Mouse (Mus musculus): ENCODE measurements around the gene Slc27a3.
"Not testable (repeated sequence)": the region's sequence is repeated elsewhere in the genome, so short reads cannot be mapped to it uniquely, and the experiment has no call there.

The Slc27a3 gene

GRCm38 (mm10) chr3:90388726-90389510 is 820 bp downstream of the Slc27a3 start:
- DNase-seq, result peak; percentile 80

- no peak for DNase-seq
Measured at GRCm38 (mm10) chr3:90388192-90388591, 1.5 kb downstream of the Slc27a3 start.

DNA sequence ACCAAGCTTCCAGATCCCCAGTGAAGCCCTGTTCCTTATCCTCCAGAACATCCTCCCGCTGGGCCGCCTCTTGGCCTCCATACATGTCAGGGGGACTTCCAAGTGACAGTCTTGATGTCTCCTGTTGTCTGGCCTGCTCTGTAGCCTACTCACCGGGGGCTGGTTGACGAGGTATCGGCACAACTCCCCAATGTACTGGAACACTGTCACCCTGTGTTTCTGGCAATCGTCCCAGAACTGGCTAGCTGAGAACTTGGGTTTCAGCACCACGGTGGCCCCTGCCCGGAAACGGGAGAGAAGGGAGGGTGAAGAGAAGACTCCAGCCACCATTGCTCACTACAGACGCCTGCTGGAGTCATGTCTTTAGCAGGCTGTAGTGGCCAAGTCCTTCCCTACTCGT is 2.3 kb downstream of the Slc27a3 start:
- no peak for DNase-seq

- DNase-seq, result no peak
Measured at GRCm38 (mm10) chr3:90386817-90387216, 2.9 kb downstream of the Slc27a3 start.

DNA sequence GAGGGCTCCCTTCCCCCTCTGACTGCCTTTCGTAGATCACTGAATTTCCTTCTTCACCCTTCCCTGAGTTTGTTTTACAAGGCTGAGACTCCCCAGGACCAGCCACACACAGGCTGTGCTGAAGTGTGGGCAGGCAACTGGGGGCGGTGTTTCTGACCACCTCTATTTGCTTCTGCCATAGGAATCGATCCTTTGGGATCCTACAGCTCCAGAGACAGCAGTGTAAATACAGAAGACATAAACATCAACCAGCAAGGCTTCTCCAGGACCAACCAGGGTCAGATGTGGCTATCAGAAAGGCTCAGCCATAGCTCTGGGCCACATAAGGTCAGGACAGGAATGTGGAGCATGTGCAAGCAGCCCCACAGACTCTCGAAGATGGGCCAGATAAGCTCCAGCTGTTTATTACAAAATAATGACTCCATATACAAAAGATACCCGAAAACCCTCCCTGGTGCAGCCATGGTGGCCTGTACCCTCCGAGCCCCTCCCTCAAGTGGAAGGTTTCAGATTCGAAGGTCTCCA is 4.8 kb downstream of the Slc27a3 start:
- no peak for DNase-seq

DNA sequence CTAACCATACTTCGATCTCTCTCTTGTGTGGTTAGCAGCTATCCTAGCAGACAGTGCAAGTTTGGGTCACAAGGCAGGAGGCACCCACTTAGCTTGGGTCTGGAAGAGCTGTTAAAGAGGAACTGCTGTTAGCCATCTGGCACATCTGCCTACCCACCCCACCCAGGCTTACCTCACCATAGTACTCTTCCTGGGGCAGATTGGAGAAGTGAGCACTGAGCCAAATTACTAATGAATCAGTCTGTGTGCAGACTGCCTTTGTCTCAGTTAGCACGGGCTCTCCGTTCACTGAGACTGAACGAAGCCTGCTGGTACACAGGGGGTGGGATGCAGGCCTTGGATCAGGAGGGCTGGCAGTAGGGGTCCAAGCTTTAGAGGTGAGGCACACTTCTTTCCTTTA is 6.0 kb downstream of the Slc27a3 start:
- no peak for DNase-seq

DNA sequence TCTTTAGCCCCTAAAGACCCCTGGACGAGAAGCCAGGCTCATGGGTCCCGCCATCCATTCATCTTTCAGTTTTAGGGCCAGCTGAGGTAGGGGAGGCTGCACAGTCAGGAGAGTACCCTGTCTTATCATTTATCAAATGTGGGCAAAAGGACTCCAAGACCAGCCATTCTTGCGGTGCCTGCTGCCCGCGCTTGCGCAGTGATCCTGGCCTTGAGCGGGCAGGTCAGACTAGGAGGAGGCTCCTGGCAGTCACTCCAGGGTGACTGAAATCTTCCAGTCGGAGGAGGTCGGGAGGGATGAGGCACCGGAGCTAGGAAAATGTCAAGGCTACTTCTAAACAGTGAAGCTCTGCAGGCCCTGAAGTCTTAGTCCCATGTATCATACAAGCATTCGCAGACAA is 8.0 kb downstream of the Slc27a3 start:
- no peak for DNase-seq

GRCm38 (mm10) chr3:90378496-90378895 is 11.2 kb downstream of the Slc27a3 start:
- no peak for DNase-seq

- peak; percentile 61 for DNase-seq
Measured at GRCm38 (mm10) chr3:90376247-90376585, 13.5 kb downstream of the Slc27a3 start.

GRCm38 (mm10) chr3:90375562-90376246 is 14.0 kb downstream of the Slc27a3 start:
- peak; percentile 7 for DNase-seq

GRCm38 (mm10) chr3:90374368-90374767 is 15.4 kb downstream of the Slc27a3 start:
- DNase-seq, result no peak

GRCm38 (mm10) chr3:90373432-90374028 is 16.2 kb downstream of the Slc27a3 start:
- peak; percentile 90 for DNase-seq

DNA sequence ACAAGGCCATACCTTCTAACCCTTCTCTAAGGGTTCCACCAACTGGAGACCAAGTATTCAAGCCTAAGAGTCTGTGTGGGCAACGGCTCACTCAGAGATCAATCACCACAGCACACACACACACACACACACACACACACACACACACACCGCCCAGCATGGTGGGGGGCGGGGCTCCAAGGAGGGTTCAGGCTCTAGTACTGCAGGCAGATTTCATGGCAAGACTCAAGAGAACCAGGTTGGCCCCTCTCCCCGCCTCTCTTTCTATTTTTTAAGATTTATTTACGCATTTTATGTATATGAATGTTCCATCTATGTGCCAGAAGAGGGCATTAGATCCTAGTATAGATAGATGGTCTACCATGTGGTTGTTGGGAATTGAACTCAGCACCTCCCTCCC is 16.9 kb downstream of the Slc27a3 start:
- no peak for DNase-seq

GRCm38 (mm10) chr3:90371857-90372256 is 17.9 kb downstream of the Slc27a3 start:
- DNase-seq, result no peak

GRCm38 (mm10) chr3:90369041-90369440 is 20.7 kb downstream of the Slc27a3 start:
- no peak for DNase-seq

DNA sequence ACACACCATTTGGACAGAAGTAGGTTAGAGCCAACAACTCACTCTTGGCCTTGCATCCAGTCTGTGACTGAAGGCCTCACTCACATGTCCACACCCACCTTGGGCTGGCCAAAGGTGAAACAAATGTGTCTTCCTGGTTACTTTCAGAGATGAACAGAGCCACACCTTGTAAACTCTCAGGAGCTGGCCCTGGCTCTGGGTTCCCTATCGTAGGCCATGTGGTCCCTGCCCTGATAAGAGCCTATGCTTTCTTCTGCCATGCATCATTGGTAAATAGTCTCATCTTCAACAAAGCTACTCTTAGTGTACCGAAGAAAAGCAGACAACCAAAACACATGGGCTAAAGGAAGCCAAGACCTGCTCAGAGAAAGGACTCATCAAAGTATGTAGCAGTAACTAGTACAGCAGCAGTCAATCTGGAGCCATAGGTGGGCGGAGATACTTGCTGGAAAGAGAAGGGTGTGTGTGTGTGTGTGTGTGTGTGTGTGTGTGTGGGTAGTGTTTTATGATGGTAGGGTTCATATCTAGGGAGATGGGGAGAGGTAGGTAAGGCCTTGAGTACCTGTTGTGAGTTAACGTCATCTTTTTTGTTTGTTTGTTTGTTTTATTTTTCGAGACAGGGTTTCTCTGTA is 22.6 kb downstream of the Slc27a3 start:
- DNase-seq, result no peak

DNA sequence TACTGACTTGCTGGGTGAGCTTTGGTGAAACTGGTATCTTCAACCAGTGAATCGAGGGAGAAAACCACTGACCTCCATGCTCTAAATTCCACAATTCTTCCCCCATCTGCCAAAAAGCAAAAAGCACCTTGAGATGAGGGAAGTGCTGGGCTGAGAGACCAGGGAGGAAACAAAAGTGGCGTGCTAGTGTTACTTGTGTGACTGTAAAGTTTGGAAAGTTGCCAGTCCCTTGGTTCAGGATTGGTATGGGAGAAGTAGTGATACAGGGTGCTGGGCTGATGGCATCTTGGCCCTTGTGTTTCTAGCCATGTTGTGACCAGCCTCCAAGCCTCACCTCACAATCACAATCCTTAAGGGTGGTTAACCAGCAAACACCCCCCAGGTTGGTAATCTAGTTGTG is 27.4 kb downstream of the Slc27a3 start:
- DNase-seq, result no peak

GRCm38 (mm10) chr3:90361476-90361875 is 28.3 kb downstream of the Slc27a3 start:
- no peak for DNase-seq

DNA sequence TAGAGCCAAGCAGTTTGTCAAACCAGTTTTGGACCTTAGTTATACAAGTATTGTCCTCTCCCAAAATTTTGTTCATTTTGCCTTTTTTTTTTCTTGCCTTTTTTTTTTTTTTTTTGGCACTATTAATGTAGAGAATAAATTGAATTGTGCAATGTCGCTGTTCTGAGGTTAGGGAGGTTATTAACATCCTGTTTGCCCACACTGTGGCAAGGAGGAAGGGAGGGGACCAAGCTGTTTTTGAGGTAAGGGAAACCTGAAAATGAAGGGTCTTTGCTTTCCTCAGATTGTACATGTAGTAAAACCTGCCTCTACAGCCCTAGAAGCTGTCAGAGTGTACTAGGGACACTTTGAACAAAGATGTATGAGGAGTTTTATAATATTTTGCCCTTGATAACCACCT is 30.5 kb downstream of the Slc27a3 start:
- DNase-seq, result no peak

GRCm38 (mm10) chr3:90357959-90358358 is 31.8 kb downstream of the Slc27a3 start:
- no peak for DNase-seq

- no peak for DNase-seq
Measured at GRCm38 (mm10) chr3:90347847-90348246, 41.9 kb downstream of the Slc27a3 start.

DNA sequence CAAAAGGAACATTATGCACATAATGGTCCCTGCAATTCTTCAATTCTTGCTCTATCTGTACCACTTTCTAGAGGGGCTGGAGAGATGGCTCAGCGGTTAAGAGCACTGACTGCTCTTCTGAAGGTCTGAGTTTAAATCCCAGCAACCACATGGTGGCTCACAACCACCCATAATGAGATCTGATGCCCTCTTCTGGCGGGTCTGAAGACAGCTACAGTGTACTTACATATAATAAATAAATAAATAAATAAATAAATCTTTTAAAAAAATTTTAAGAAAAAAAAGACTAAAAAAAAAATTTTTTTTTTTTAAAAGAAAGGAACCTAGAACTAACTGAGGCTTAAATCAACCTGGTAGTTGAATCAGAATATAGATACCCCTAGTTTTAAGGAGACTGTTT is 46.9 kb downstream of the Slc27a3 start:
- DNase-seq, result not testable (repeated sequence)

GRCm38 (mm10) chr3:90340177-90340576 is 49.6 kb downstream of the Slc27a3 start:
- no peak for DNase-seq

Measured in retina, postnatal 1 day (tissue).